Mouse (Mus musculus) heart, embryonic 13.5 days (tissue): ENCODE results near the gene Gm20481. TPM values are rescaled to one million over a fixed set of nuclear protein-coding genes. Genes with fewer than 3 reads are reported as not detected.

ENCODE experiments used
- ATAC-seq: fragments of 200-750 bp; cut with Nextera tagmentation; 2 replicates; pipeline ENCODE4 v1.8.0; 2017; ENCODE audit warnings: moderate TSS enrichment; ENCODE audit not compliant: insufficient number of reproducible peaks, low FRiP score, low TSS enrichment; ENCODE audit errors: extremely low read depth
- H3K27ac ChIP-seq: fragments of 300-500 bp; sonication (generic); replicated peaks from 2 replicates; pipeline ENCODE4 v1.5.1; 2015; ENCODE audit warnings: moderate library complexity, mild to moderate bottlenecking, inconsistent platforms
- H3K27me3 ChIP-seq: fragments of 300-500 bp; sonication (generic); replicated peaks from 2 replicates; pipeline ENCODE4 v1.6.1; 2015; ENCODE audit warnings: mild to moderate bottlenecking, inconsistent platforms
- H3K36me3 ChIP-seq: fragments of 300-500 bp; sonication (generic); 2 replicates; pipeline ENCODE4 v1.6.1; 2015; ENCODE audit warnings: mild to moderate bottlenecking, inconsistent platforms
- H3K4me1 ChIP-seq: fragments of 300-500 bp; sonication (generic); 2 replicates; pipeline ENCODE4 v1.6.1; 2015; ENCODE audit warnings: inconsistent platforms
- H3K4me2 ChIP-seq: fragments of 300-500 bp; sonication (generic); 2 replicates; pipeline ENCODE4 v1.6.1; 2015; ENCODE audit warnings: inconsistent platforms, mild to moderate bottlenecking, moderate library complexity
- H3K4me3 ChIP-seq: fragments of 300-500 bp; sonication (generic); 2 replicates; pipeline ENCODE4 v1.5.1; 2015; ENCODE audit warnings: moderate library complexity, mild to moderate bottlenecking, inconsistent platforms
- H3K9ac ChIP-seq: fragments of 300-500 bp; sonication (generic); 2 replicates; pipeline ENCODE4 v1.6.1; 2015; ENCODE audit warnings: inconsistent platforms, mild to moderate bottlenecking, moderate library complexity
- H3K9me3 ChIP-seq: fragments of 300-500 bp; sonication (generic); 2 replicates; pipeline ENCODE4 v1.6.1; 2016; ENCODE audit warnings: inconsistent platforms
- WGBS: fragments of 180-500 bp; shearing (Covaris S2); methylation state at CpG from one replicate; pipeline ENCODE4 v1.1.7; 2015; ENCODE audit warnings: mixed read lengths; 5-methylcytosine and 5-hydroxymethylcytosine counted together
- polyA plus RNA-seq: library from polyadenylated mRNA; unstranded; fragments of >200 nt; fragmentation: Nextera tagmentation; extraction: Ambion mirVana; gene quantifications from 2 replicates; pipeline ENCODE4 v1.2.1, GENCODE M21; 2015

Gene Gm20481
- polyA plus RNA-seq, 1 experiment from 2014 or later, result not detected

- H3K4me3 ChIP-seq, result no peak overlapping the region
- H3K4me2 ChIP-seq, result no peak overlapping the region
- 95% methylated on average over 7 of the region's 7 CpGs for WGBS
- H3K9ac ChIP-seq, result no peak overlapping the region
- no peaks in the 10 kb centered on the region for H3K27me3 ChIP-seq
- H3K4me1 ChIP-seq, result no peaks in the 10 kb centered on the region
- H3K9me3 ChIP-seq, result no peaks in the 10 kb centered on the region
- H3K36me3 ChIP-seq, result peaks cover 99% of the 10 kb centered on the region
- ATAC-seq, result no peak
- H3K27ac ChIP-seq, result no peak overlapping the region
Measured at GRCm38 (mm10) chr17:35009586-35009985, 39.9 kb downstream of the Gm20481 start.

DNA sequence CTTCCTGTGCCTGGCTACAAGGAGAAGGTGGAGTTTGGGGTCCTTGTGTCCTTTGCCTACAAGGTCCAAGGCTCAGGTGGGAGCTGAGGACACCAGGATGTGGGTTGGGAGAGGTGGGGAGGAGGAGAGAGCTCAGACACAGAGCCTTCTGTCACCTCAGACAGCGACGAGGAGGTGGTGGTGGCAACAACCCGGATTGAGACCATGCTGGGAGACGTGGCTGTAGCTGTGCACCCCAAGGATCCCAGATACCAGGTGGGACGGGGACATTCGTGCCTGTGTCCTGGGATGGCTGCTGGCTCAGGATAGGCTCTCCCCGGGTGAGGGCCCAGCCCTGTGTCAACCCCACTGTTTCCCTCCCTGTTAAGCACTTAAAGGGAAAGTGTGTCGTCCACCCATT lies 41.7 kb downstream of the Gm20481 start:
- Histone ChIP-seq H3K9me3 (no peaks in the 10 kb centered on the region), H3K27ac (no peak overlapping the region), H3K4me2 (no peak overlapping the region), H3K27me3 (no peaks in the 10 kb centered on the region), H3K4me3 (no peak overlapping the region), H3K4me1 (peaks cover 10% of the 10 kb centered on the region), H3K36me3 (peaks cover 100% of the 10 kb centered on the region), H3K9ac (no peak overlapping the region)
- 93% methylated on average over 8 of the region's 8 CpGs for WGBS
- ATAC-seq, result no peak

DNA sequence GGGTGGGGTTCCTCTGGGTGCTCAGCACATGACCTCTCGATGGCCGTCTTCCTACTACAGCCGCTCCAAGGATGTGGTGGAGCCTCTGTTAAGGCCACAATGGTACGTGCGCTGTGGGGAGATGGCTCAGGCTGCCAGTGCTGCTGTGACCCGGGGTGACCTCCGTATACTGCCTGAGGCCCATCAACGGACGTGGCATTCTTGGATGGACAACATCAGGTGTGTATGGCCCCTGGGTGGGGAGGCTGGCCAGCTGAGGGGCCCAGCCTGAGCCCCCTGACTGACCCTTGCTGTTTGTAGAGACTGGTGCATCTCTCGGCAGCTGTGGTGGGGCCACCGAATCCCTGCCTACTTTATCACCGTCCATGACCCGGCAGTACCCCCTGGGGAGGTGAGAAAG lies 42.7 kb downstream of the Gm20481 start:
- H3K36me3 ChIP-seq, result peaks cover 90% of the 10 kb centered on the region
- H3K27me3 ChIP-seq, result no peaks in the 10 kb centered on the region
- H3K4me2 ChIP-seq, result no peak overlapping the region
- no peak for ATAC-seq
- no peak overlapping the region for H3K9ac ChIP-seq
- H3K27ac ChIP-seq, result no peak overlapping the region
- H3K4me3 ChIP-seq, result no peak overlapping the region
- H3K4me1 ChIP-seq, result peaks cover 16% of the 10 kb centered on the region
- WGBS, result 81% methylated on average over 13 of the region's 13 CpGs
- H3K9me3 ChIP-seq, result no peaks in the 10 kb centered on the region

DNA sequence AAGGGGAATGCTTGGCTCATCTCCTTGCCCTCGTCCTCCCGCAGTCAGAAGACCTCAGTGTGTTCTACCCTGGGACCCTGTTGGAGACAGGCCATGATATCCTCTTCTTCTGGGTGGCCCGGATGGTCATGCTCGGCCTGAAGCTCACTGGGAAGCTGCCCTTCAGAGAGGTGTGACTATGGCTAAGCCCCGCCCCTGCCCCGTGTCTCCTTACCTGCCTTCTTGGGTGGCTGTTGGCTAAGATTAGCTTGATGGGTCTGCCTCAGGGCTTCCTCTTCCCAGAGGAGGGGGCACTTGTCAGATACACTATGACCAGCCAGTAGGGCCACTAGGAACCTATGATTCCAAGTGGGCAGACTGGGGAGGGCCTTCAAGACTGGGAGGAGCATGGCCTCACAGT lies 43.5 kb downstream of the Gm20481 start:
- H3K9me3 ChIP-seq, result no peaks in the 10 kb centered on the region

DNA sequence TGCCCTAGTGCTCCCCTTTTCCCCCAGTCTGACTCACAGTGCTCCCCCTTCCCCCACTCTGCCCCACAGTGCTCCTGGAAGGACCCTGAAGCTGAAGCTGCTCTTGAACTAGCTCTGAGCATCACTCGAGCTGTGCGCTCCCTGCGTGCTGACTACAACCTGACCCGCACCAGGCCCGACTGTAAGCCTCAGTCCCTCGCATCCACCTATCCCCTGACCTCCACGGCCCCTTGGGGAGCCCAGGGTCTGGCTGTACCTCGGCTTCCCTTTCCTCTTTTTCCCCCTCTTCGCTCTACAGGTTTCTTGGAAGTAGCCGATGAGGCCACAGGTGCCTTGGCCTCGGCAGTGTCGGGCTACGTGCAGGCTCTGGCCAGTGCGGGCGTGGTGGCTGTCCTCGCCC lies 45.6 kb downstream of the Gm20481 start:
- no peak for ATAC-seq
- Histone ChIP-seq H3K36me3 (peaks cover 61% of the 10 kb centered on the region), H3K4me2 (no peak overlapping the region), H3K4me3 (no peak overlapping the region), H3K9ac (no peak overlapping the region), H3K27ac (no peak overlapping the region), H3K27me3 (peaks cover 4% of the 10 kb centered on the region; the same call in 1 of the 2 replicates), H3K9me3 (no peaks in the 10 kb centered on the region), H3K4me1 (peaks cover 16% of the 10 kb centered on the region)
- 87% methylated on average over 16 of the region's 16 CpGs for WGBS

More for the DNA sequence above, 43.5 kb downstream of the Gm20481 start:
- peaks cover 16% of the 10 kb centered on the region for H3K4me1 ChIP-seq
- H3K4me3 ChIP-seq, result no peak overlapping the region
- 75% methylated on average over 6 of the region's 6 CpGs for WGBS
- no peak overlapping the region for H3K27ac ChIP-seq
- no peak for ATAC-seq
- no peaks in the 10 kb centered on the region for H3K27me3 ChIP-seq
- H3K36me3 ChIP-seq, result peaks cover 82% of the 10 kb centered on the region
- H3K4me2 ChIP-seq, result no peak overlapping the region
- H3K9ac ChIP-seq, result no peak overlapping the region

DNA sequence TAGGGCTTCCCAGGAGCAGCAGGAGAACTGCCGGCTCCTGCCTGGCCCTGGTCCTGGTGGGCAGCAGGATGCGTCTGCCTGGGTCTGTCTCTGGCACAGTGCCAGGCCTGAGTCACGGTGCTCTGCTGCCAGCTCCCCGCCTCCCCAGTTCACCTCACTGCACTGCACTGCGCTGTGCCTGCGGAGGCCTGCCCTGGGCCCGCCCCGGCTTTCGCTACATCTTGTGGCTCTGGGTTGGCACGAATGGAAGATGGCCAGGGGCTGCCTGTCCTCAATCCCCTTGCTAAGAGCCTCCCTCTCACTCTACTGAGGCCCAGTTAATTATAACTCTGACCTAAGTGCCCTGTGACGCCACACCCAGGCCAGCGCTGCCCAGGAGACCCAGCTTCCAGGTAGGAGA lies 46.7 kb downstream of the Gm20481 start, which contains the start of gene Vwa7:
Gene Vwa7 (plus strand): TSS at position 204 of the 400 bp plus-strand sequence.
- Histone ChIP-seq H3K27ac (peak within 1 kb of the TSS; percentile 41; the same call in 1 of the 2 replicates), H3K36me3 (peaks cover 50% of the 10 kb centered on the region), H3K9ac (peak within 1 kb of the TSS; percentile 64), H3K9me3 (no peaks in the 10 kb centered on the region), H3K4me3 (no peak within 1 kb of the TSS), H3K4me1 (peaks cover 24% of the 10 kb centered on the region), H3K4me2 (no peak within 1 kb of the TSS), H3K27me3 (peaks cover 4% of the 10 kb centered on the region; the same call in 1 of the 2 replicates)
- no peak for ATAC-seq
- 42% methylated on average over 12 of the region's 12 CpGs for WGBS

GRCm38 (mm10) chr17:35016791-35017705 lies 47.3 kb downstream of the Gm20481 start:
- no peak for ATAC-seq
- no peaks in the 10 kb centered on the region for H3K9me3 ChIP-seq
- H3K36me3 ChIP-seq, result peaks cover 44% of the 10 kb centered on the region
- WGBS, result 73% methylated on average over 10 of the region's 10 CpGs
- peak overlapping the region; percentile 41; the same call in 1 of the 2 replicates for H3K27ac ChIP-seq
- H3K9ac ChIP-seq, result peak overlapping the region; percentile 64
- H3K4me3 ChIP-seq, result no peak overlapping the region
- peaks cover 4% of the 10 kb centered on the region; the same call in 1 of the 2 replicates for H3K27me3 ChIP-seq
- H3K4me2 ChIP-seq, result no peak overlapping the region
- H3K4me1 ChIP-seq, result peaks cover 31% of the 10 kb centered on the region

DNA sequence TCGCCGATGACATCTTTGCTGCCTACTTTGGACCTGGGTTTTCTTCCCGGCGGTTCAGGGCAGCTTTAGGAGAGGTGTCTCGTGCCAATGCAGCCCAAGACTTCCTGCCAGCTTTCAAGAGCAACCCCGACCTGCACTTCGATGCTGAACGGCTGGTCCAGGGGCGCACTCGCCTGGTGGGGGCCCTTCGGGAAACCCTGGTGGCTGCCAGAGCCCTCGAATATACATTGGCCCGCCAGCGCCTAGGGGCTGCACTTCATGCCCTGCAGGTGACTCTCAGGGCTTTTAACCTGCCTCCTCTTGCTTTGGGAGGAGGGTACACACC lies 48.0 kb downstream of the Gm20481 start:
- Histone ChIP-seq H3K9ac (no peak overlapping the region), H3K36me3 (peaks cover 38% of the 10 kb centered on the region), H3K27me3 (peaks cover 4% of the 10 kb centered on the region; the same call in 1 of the 2 replicates), H3K4me1 (peaks cover 34% of the 10 kb centered on the region), H3K4me3 (no peak overlapping the region), H3K9me3 (no peaks in the 10 kb centered on the region), H3K27ac (no peak overlapping the region), H3K4me2 (no peak overlapping the region)
- ATAC-seq, result no peak
- 70% methylated on average over 14 of the region's 14 CpGs for WGBS

DNA sequence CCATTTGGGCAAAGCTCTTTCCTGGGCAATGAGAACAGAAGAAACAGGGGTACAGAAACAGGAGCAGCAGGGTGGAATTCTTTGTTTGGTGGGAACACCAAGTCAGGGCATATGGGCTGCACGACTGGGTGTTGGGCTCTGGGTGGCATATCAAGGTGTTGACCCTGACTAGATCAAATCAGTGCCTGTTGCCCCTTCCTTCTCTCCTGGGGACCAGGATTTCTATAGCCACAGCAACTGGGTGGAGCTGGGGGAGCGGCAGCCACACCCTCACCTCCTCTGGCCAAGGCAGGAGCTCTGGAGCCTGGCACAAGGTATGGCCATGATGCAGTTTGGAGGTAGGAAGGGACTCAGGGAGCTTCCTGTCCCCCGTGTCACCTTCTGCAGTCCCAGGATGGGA lies 48.5 kb downstream of the Gm20481 start:
- H3K27me3 ChIP-seq, result peaks cover 4% of the 10 kb centered on the region; the same call in 1 of the 2 replicates
- H3K27ac ChIP-seq, result no peak overlapping the region
- H3K4me2 ChIP-seq, result no peak overlapping the region
- no peak for ATAC-seq
- H3K4me3 ChIP-seq, result no peak overlapping the region
- H3K4me1 ChIP-seq, result peaks cover 39% of the 10 kb centered on the region
- H3K9ac ChIP-seq, result no peak overlapping the region
- 67% methylated on average over 3 of the region's 3 CpGs for WGBS
- H3K9me3 ChIP-seq, result no peaks in the 10 kb centered on the region
- peaks cover 33% of the 10 kb centered on the region for H3K36me3 ChIP-seq

GRCm38 (mm10) chr17:35019894-35020293 lies 50.2 kb downstream of the Gm20481 start:
- no peak for ATAC-seq
- Histone ChIP-seq H3K4me3 (no peak overlapping the region), H3K9ac (no peak overlapping the region), H3K4me1 (peaks cover 56% of the 10 kb centered on the region), H3K4me2 (no peak overlapping the region), H3K27ac (no peak overlapping the region), H3K9me3 (no peaks in the 10 kb centered on the region), H3K27me3 (peaks cover 4% of the 10 kb centered on the region; the same call in 1 of the 2 replicates), H3K36me3 (peaks cover 15% of the 10 kb centered on the region)
- WGBS, result 77% methylated on average over 11 of the region's 11 CpGs

GRCm38 (mm10) chr17:35020551-35020950 lies 50.8 kb downstream of the Gm20481 start:
- no peaks in the 10 kb centered on the region for H3K9me3 ChIP-seq
- peaks cover 62% of the 10 kb centered on the region for H3K4me1 ChIP-seq
- no peak for ATAC-seq
- H3K27ac ChIP-seq, result no peak overlapping the region
- H3K4me3 ChIP-seq, result no peak overlapping the region
- H3K9ac ChIP-seq, result no peak overlapping the region
- 80% methylated on average over 8 of the region's 8 CpGs for WGBS
- H3K4me2 ChIP-seq, result no peak overlapping the region
- H3K36me3 ChIP-seq, result peaks cover 9% of the 10 kb centered on the region
- peaks cover 4% of the 10 kb centered on the region; the same call in 1 of the 2 replicates for H3K27me3 ChIP-seq
